Mouse (Mus musculus): ENCODE measurements around the gene Cerk. TPM values are rescaled to one million over a fixed set of nuclear protein-coding genes. Genes with fewer than 3 reads are reported as not detected.
"Not testable (repeated sequence)": the region's sequence is repeated elsewhere in the genome, so short reads cannot be mapped to it uniquely, and the experiment has no call there.

Gene Cerk
- polyA plus RNA-seq, 1 experiment from 2014 or later: 24.1 TPM

DNA sequence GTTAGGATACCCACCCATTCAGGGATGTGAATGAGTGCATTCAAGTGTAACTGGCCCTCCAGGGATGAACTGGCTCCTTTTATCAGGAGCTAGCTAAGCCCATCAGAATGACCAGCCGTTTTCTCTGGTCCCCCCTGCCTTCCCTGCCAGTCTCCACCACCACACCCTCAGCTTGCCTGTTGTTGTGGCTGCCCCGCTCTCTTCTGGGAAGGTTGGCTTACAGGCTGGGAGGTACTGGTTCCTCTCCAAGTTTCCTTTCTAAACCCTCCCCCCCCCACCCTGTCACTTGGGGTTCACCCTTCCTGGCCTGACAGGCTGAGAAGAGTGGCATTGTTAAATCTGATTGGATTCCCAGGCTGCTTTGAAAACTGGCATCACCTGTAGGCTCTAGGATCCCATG lies 88.1 kb downstream of the Cerk start:
- no peak overlapping the region for H3K9ac ChIP-seq
- H3K9me3 ChIP-seq: no peaks in the 10 kb centered on the region
- H3K27ac ChIP-seq: no peak overlapping the region
- peaks cover 28% of the 10 kb centered on the region for H3K36me3 ChIP-seq (replicated peaks)
- peaks cover 3% of the 10 kb centered on the region; the same call in 1 of the 2 replicates for H3K4me1 ChIP-seq
- 29% methylated on average over 2 of the region's 2 CpGs for WGBS
- no peak overlapping the region for H3K4me3 ChIP-seq (replicated peaks)
- no peak for ATAC-seq (ENCODE audit: low FRiP score)
- H3K27me3 ChIP-seq: no peaks in the 10 kb centered on the region
- no peak overlapping the region for H3K4me2 ChIP-seq

DNA sequence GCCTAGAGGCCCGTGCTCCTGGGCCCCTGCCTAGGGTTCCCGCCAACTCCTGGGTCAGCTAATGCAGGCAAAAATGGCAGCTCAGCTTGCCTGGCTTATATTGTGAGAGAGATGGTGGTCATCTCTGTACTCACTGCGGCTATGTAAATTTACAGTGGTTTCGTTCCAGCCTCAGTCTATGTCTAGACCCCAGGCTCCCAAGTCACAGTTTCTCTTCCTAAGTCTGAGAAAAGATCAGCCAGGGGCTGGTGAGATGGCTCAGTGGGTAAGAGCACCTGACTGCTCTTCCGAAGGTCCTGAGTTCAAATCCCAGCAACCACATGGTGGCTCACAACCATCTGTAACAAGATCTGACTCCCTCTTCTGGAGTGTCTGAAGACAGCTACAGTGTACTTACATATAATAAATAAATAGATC lies 89.3 kb downstream of the Cerk start:
- not testable (repeated sequence) for H3K27ac ChIP-seq; H3K4me3 ChIP-seq (replicated peaks); H3K4me2 ChIP-seq; H3K4me1 ChIP-seq; H3K9me3 ChIP-seq; H3K9ac ChIP-seq; H3K27me3 ChIP-seq; ATAC-seq (ENCODE audit: low FRiP score)
- peaks cover 25% of the 10 kb centered on the region for H3K36me3 ChIP-seq (replicated peaks)
- 94% methylated on average over 5 of the region's 5 CpGs for WGBS

DNA sequence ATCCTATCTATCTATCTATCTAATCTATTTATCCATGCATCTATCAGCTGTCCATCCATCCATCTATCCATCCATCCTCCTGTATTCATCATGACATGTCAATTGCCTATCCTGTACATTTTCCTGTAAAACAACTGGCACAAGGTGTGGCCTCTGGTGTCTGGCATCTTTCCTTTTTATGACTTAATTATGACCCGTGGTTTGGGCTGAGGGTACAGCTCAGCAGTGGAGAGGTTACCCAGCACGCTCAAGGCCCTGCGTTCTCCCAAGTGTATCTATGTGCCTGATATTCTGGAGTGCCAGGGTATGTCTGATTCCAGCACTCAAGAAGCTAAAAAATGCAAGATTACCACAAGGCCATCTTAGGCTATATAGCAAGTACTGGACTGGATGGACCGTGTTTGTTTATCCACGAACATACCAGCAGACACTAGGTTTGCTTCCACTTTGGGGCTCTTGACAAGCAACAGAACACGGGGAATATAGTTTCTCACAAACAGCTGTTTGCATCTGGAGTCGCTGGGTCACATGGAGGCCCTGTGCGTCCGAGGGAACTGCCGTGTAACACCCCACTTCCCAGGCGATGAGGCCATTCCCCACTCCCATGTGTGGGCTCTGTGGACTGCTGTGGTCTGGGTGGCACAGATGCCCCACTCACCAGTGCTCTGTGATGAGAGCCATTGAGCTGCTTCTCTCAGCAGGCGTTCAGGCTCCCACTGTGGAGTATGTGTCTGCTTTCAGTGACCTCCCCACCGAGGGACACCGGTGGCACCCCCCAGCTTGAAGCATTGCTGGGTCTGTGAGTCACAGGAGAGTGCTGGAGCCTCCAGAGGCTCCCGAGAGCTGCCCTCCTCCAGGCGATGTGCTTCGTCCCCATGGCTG lies 90.0 kb downstream of the Cerk start:
- Histone ChIP-seq H3K9ac (no peak overlapping the region), H3K36me3 (replicated peaks) (peaks cover 19% of the 10 kb centered on the region), H3K4me2 (no peak overlapping the region), H3K9me3 (no peaks in the 10 kb centered on the region), H3K27ac (no peak overlapping the region), H3K4me3 (replicated peaks) (no peak overlapping the region), H3K27me3 (no peaks in the 10 kb centered on the region), H3K4me1 (peaks cover 6% of the 10 kb centered on the region; the same call in 1 of the 2 replicates)
- WGBS: 93% methylated on average over 17 of the region's 17 CpGs
- no peak for ATAC-seq (ENCODE audit: low FRiP score)

DNA sequence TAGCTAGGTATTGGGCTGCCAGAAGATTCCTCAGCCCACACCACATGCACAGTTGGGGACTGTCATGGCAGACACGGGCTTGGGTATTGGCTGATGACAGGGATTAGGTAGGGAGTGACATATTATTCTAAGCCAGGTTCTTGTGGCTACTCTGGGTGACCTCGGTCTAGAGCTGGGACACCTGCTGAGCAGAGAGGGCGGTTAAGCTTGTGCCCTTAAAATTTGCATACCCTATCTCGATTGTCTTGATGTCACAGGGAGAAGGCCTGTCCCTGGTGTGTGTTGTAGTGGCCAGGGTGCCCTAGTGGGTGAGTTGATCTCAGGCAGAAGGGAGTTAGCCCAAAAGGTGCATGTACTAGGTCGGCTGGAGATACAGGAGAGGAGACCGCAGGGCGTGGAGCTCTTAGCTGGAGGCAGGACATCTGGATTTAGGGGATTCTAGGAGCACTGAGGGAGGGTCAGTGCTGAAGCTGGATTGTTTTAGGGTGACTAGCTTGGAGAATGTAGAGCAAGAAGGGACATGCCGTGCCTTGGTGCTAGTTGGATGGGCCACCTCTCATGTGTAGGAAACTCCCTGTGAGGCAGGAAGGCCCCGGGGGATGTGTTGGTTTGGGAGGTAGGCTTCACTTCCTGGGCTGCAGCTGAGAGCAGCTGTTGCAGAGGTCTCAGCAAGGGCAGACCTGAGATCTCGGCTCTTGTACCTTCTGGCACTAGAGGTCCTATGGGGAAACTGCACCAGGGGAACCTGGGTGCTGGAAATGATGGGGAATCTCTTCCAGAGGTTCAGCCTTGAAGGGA lies 91.4 kb downstream of the Cerk start:
- Histone ChIP-seq H3K27me3 (no peaks in the 10 kb centered on the region), H3K9me3 (no peaks in the 10 kb centered on the region), H3K4me1 (peaks cover 16% of the 10 kb centered on the region), H3K9ac (no peak overlapping the region), H3K27ac (no peak overlapping the region), H3K4me2 (no peak overlapping the region), H3K4me3 (replicated peaks) (no peak overlapping the region), H3K36me3 (replicated peaks) (peaks cover 15% of the 10 kb centered on the region)
- ATAC-seq (ENCODE audit: low FRiP score): no peak
- WGBS: 84% methylated on average over 10 of the region's 10 CpGs

DNA sequence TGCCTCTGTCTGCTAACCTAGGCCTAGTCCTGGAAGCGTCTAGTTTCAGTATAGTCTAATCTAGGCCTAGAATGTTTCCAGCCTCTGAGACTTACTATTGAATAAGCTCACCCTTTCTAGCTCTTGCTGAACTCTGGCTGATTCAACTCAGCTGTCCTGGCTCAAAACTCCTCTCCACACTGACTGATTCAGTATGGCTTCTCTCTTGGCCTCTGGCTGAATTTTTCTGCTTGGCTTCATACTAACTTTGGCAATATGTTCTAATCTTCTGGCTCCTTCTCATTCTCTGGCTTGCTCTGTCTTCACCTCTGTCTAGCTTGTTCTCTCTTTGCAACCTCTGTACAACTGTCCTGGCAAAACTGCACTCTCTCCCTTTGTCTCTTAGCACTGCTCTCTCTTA lies 92.7 kb downstream of the Cerk start:
- Histone ChIP-seq H3K9me3 (no peaks in the 10 kb centered on the region), H3K9ac (no peak overlapping the region), H3K4me3 (replicated peaks) (no peak overlapping the region), H3K4me1 (peaks cover 26% of the 10 kb centered on the region), H3K36me3 (replicated peaks) (peaks cover 15% of the 10 kb centered on the region), H3K27ac (no peak overlapping the region), H3K27me3 (no peaks in the 10 kb centered on the region), H3K4me2 (no peak overlapping the region)
- 88% methylated on average over 1 of the region's 1 CpGs for WGBS
- no peak for ATAC-seq (ENCODE audit: low FRiP score)

DNA sequence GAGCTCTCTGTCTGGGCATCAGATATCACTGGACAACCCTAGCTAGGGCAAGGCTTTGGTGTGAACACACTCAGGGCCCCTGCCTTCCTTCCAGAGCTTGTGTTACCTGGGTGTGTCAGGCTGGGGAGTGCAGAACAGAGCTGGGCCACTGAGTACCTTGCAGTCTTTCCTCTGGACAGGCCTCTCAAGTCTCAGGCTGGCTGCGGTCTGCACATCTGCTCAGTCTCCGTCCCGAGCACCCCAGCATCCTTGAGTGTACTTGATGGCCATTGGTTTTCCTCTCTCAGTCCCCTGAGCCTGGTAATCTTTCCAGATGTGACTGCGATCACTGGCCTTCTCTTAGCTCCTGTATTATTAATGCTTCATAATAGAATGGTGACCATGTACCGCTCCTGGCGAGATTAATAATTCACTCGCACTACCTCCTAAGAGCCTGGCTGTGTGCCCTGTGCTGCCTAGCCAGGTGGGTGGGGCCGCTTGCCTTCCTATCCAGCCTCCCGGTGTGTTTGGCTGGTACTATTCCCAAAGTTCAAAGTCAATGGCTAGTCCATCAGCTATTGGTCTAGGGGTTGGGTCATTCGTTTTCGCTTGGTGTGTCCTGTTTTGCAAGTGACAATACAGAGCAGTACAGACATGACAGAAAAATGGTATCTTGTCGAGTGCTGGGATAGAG lies 93.8 kb downstream of the Cerk start:
- H3K9me3 ChIP-seq: no peaks in the 10 kb centered on the region
- H3K36me3 ChIP-seq (replicated peaks): peaks cover 15% of the 10 kb centered on the region
- H3K4me1 ChIP-seq: peaks cover 35% of the 10 kb centered on the region
- no peak for ATAC-seq (ENCODE audit: low FRiP score)
- H3K27me3 ChIP-seq: no peaks in the 10 kb centered on the region
- no peak overlapping the region for H3K4me3 ChIP-seq (replicated peaks)
- no peak overlapping the region for H3K9ac ChIP-seq
- no peak overlapping the region for H3K4me2 ChIP-seq
- 93% methylated on average over 12 of the region's 12 CpGs for WGBS
- no peak overlapping the region; the same call in 1 of the 2 replicates for H3K27ac ChIP-seq

DNA sequence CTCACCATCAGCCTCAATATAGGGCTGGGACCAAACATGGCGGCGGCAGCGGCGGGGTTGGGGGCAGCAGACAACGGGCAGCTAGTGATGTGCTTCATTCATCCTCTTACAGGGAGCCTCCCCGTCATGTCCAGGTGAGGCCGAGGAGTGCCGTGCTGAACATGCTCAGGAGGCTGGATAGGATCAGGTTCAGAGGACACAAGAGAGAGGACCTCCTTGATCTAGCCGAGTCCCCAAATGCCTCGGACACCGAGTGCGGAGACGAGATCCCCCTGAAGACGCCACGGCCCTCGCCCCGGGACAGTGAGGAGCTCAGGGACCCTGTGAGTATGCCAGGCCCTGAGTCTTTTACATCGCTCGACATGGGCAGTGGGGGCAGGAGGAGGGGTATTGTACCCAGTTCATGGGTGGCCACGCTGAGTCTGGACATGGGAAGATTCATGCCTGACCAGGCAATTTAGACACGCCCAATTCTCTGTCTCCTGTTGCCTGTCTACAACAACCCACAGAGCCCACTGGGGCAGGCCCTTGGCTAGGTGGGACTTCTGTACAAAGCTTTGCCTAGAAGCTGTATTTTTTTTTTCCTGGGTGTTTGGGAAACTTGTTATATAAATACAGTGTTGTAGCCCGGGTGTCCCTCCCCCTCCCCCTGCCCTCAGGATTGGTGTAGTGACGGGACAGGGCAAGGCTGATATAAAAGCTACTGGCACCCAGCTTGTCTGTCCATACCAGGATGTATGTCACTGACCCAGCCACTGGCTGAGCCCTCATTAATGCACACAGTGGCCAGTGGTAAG lies 94.5 kb downstream of the Cerk start:
- H3K27me3 ChIP-seq: no peaks in the 10 kb centered on the region
- ATAC-seq (ENCODE audit: low FRiP score): no peak
- H3K36me3 ChIP-seq (replicated peaks): peaks cover 15% of the 10 kb centered on the region
- WGBS: 91% methylated on average over 23 of the region's 23 CpGs
- H3K4me3 ChIP-seq (replicated peaks): no peak overlapping the region
- H3K9me3 ChIP-seq: no peaks in the 10 kb centered on the region
- H3K9ac ChIP-seq: no peak overlapping the region
- H3K27ac ChIP-seq: no peak overlapping the region; the same call in 1 of the 2 replicates
- peaks cover 42% of the 10 kb centered on the region for H3K4me1 ChIP-seq
- no peak overlapping the region for H3K4me2 ChIP-seq

DNA sequence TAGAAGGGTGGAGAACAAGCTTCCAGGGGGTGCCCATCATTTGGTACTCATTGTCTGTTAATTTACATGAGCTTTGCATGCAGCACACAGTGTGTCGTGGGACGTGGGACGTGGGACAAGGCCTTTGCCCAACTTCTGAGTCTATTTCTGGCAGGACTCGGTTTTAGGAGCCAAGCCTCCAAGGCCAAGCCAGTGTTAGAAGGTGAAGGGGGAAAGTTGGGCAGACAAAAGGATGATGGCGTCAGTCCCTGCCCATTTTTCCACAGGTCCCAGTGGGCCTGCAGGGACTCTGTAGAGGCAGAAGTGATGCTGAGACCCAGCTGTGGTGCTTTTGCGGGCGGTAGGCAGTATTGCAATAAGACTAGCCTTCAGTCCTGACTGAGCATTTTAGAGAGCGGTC lies 95.4 kb downstream of the Cerk start:
- H3K27ac ChIP-seq: no peak overlapping the region
- no peak overlapping the region for H3K4me2 ChIP-seq
- H3K4me1 ChIP-seq: peaks cover 50% of the 10 kb centered on the region
- ATAC-seq (ENCODE audit: low FRiP score): no peak
- no peak overlapping the region for H3K9ac ChIP-seq
- H3K27me3 ChIP-seq: no peaks in the 10 kb centered on the region
- no peak overlapping the region for H3K4me3 ChIP-seq (replicated peaks)
- WGBS: 95% methylated on average over 8 of the region's 8 CpGs
- no peaks in the 10 kb centered on the region for H3K9me3 ChIP-seq
- H3K36me3 ChIP-seq (replicated peaks): peaks cover 7% of the 10 kb centered on the region; the same call in 1 of the 2 replicates

DNA sequence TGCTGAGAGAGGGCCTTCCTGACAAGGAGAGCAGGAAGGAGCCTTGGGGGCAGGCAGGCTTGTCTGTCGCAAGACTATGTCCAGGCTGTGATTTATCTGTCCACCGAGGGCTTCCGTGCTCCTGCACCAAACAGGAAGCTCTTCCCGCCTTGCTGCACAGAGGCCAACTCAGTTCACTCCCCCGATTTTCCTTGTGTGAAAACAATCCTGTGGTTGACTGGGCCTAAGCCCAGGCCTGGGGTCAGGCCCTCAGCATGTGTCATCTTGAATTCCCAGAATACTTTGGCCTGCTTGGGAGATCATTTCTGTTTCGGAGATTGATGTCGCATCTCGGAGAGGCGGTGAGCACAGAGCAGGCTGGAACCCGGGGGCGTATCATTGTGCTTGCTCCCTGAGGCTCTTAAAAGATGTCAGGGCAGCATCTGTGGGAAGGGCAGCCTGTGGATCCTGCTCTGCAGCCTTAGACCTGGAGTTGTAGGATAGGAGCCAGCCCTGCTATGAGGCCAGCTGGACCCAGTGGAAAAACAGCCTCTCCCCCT lies 95.9 kb downstream of the Cerk start:
- no peak overlapping the region for H3K9ac ChIP-seq
- H3K27ac ChIP-seq: peak overlapping the region; percentile 6; the same call in 1 of the 2 replicates
- no peak overlapping the region for H3K4me3 ChIP-seq (replicated peaks)
- H3K4me2 ChIP-seq: no peak overlapping the region
- H3K9me3 ChIP-seq: no peaks in the 10 kb centered on the region
- no peak for ATAC-seq (ENCODE audit: low FRiP score)
- H3K36me3 ChIP-seq (replicated peaks): peaks cover 7% of the 10 kb centered on the region; the same call in 1 of the 2 replicates
- 88% methylated on average over 11 of the region's 11 CpGs for WGBS
- peaks cover 55% of the 10 kb centered on the region for H3K4me1 ChIP-seq
- no peaks in the 10 kb centered on the region for H3K27me3 ChIP-seq

Measured in forebrain, embryonic 12.5 days (tissue).